Mouse (Mus musculus) embryonic facial prominence, embryonic 15.5 days (tissue): ENCODE results near the gene Iqcf6. TPM values are rescaled to one million over a fixed set of nuclear protein-coding genes. Genes with fewer than 3 reads are reported as not detected.
"Not testable (repeated sequence)": the region's sequence is repeated elsewhere in the genome, so short reads cannot be mapped to it uniquely, and the experiment has no call there.

ENCODE experiments used
- ATAC-seq: fragments of 200-750 bp; cut with Nextera tagmentation; 2 replicates; pipeline ENCODE4 v1.8.0; 2017; ENCODE audit warnings: low read depth, moderate TSS enrichment; ENCODE audit not compliant: insufficient number of reproducible peaks, low FRiP score, low TSS enrichment
- H3K27ac ChIP-seq: fragments of 300-500 bp; sonication (generic); replicated peaks from 2 replicates; pipeline ENCODE4 v1.5.1; 2015; ENCODE audit warnings: mild to moderate bottlenecking, inconsistent platforms
- H3K27me3 ChIP-seq: fragments of 300-500 bp; sonication (generic); 2 replicates; pipeline ENCODE4 v1.6.1; 2015; ENCODE audit warnings: inconsistent platforms
- H3K36me3 ChIP-seq: fragments of 300-500 bp; sonication (generic); 2 replicates; pipeline ENCODE4 v1.6.1; 2015; ENCODE audit warnings: mild to moderate bottlenecking, inconsistent platforms
- H3K4me1 ChIP-seq: fragments of 300-500 bp; sonication (generic); 2 replicates; pipeline ENCODE4 v1.6.1; 2015; ENCODE audit warnings: inconsistent platforms
- H3K4me2 ChIP-seq: fragments of 300-500 bp; sonication (generic); replicated peaks from 2 replicates; pipeline ENCODE4 v1.6.1; 2015; ENCODE audit warnings: mild to moderate bottlenecking, inconsistent platforms
- H3K4me3 ChIP-seq: fragments of 300-500 bp; sonication (generic); replicated peaks from 2 replicates; pipeline ENCODE4 v1.5.1; 2015; ENCODE audit warnings: mild to moderate bottlenecking, inconsistent platforms
- H3K9ac ChIP-seq: fragments of 300-500 bp; sonication (generic); 2 replicates; pipeline ENCODE4 v1.6.1; 2015; ENCODE audit warnings: inconsistent platforms
- H3K9me3 ChIP-seq: fragments of 300-500 bp; sonication (generic); replicated peaks from 2 replicates; pipeline ENCODE4 v1.6.1; 2016; ENCODE audit warnings: inconsistent platforms
- WGBS: fragments of 180-500 bp; shearing (Covaris S2); methylation state at CpG from one replicate; pipeline ENCODE4 v1.1.7; 2015; 5-methylcytosine and 5-hydroxymethylcytosine counted together
- polyA plus RNA-seq: library from polyadenylated mRNA; unstranded; fragments of >200 nt; fragmentation: Nextera tagmentation; extraction: Ambion mirVana; gene quantifications from 2 replicates; pipeline ENCODE4 v1.2.1, GENCODE M21; 2015

Iqcf6 gene
- polyA plus RNA-seq, 1 experiment from 2014 or later: not detected

GRCm38 (mm10) chr9:106617496-106617895 is 8.9 kb upstream of the Iqcf6 start:
- no peaks in the 10 kb centered on the region for H3K9me3 ChIP-seq
- H3K4me3 ChIP-seq: no peak overlapping the region
- no peak for ATAC-seq
- no peaks in the 10 kb centered on the region for H3K4me1 ChIP-seq
- no peak overlapping the region for H3K4me2 ChIP-seq
- 86% methylated on average over 3 of the region's 3 CpGs for WGBS
- H3K27ac ChIP-seq: no peak overlapping the region
- no peak overlapping the region for H3K9ac ChIP-seq
- H3K27me3 ChIP-seq: no peaks in the 10 kb centered on the region
- H3K36me3 ChIP-seq: no peaks in the 10 kb centered on the region

DNA sequence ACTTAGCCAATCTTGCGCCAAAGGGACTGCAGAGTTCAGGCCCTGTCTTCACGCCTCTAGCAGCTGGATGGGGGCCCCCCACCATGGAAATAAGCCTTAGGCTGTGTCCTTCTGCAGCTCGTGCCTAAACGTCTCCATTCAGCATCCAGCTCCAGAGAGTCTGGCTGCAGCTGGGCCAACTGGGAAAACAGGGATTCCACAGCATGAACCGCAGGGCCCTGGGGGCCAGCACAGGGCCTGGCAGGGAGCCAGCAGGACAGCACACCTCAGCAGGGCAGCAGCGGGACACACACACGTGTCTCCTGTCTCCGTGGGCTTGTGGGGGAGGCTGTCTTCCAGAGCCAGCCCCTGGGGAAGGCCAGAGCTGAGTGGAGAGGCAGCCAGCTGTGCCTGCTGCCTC is 1.4 kb downstream of the Iqcf6 start:
- ATAC-seq: peak; percentile 32; the same call in 1 of the 2 replicates
- not testable (repeated sequence) for H3K27ac ChIP-seq, H3K4me2 ChIP-seq, H3K36me3 ChIP-seq, H3K9me3 ChIP-seq, H3K9ac ChIP-seq, H3K4me3 ChIP-seq, H3K4me1 ChIP-seq, H3K27me3 ChIP-seq
- 12% methylated on average over 8 of the region's 8 CpGs for WGBS

- Histone ChIP-seq H3K4me1 (no peaks in the 10 kb centered on the region), H3K4me2 (no peak overlapping the region), H3K27me3 (no peaks in the 10 kb centered on the region), H3K9ac (no peak overlapping the region), H3K36me3 (no peaks in the 10 kb centered on the region), H3K27ac (no peak overlapping the region), H3K4me3 (no peak overlapping the region), H3K9me3 (no peaks in the 10 kb centered on the region)
- ATAC-seq: no peak
- 59% methylated on average over 5 of the region's 5 CpGs for WGBS
These were observed 5.8 kb downstream of the Iqcf6 start for GRCm38 (mm10) chr9:106632185-106632584.

DNA sequence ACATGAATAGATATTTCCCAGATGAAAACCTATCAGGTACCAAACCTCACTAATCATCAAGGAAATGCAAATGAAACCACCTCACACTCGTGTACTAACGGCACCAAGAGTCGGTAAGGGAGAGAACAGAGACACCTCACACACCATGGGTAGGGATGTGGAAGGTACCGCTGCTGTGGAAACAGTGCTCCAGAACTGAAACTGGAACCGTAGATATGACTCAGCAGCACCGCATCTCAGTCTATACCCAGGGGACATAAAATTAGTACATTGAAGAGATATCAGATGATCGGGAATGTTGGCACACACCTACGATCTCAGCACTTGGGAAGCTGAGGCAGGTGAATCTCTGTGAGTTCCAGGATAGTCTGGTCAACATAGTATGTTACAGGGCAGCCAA is 11.8 kb downstream of the Iqcf6 start:
- no peak overlapping the region for H3K4me2 ChIP-seq
- ATAC-seq: no peak
- H3K27me3 ChIP-seq: no peaks in the 10 kb centered on the region
- H3K9ac ChIP-seq: no peak overlapping the region
- no peaks in the 10 kb centered on the region for H3K4me1 ChIP-seq
- no peak overlapping the region for H3K27ac ChIP-seq
- H3K9me3 ChIP-seq: no peaks in the 10 kb centered on the region
- WGBS: 90% methylated on average over 8 of the region's 8 CpGs
- no peak overlapping the region for H3K4me3 ChIP-seq
- H3K36me3 ChIP-seq: no peaks in the 10 kb centered on the region

DNA sequence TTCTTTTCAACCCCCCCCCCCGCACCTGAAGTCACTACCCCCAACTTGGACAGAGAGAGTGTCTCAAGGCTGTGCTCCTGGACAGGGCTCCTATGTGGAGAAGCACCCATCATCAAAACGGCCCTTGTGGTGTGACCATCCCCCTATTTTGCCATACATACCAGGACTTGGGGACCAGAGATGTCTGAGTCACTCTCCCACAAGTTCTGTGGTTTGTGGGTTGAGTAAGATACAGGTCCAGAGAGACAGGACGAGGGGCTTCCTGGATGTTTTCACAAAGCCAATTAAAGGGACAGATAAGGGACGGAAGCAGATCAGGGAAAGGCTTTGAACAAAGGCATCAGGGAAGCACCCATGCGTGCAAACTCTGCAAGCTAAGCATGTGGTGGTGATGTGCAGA is 15.0 kb downstream of the Iqcf6 start:
- no peaks in the 10 kb centered on the region; the same call in 1 of the 2 replicates for H3K27me3 ChIP-seq
- H3K4me3 ChIP-seq: no peak overlapping the region
- H3K27ac ChIP-seq: no peak overlapping the region
- H3K9me3 ChIP-seq: no peaks in the 10 kb centered on the region
- no peak overlapping the region for H3K9ac ChIP-seq
- H3K4me1 ChIP-seq: no peaks in the 10 kb centered on the region
- H3K36me3 ChIP-seq: no peaks in the 10 kb centered on the region
- 66% methylated on average over 5 of the region's 5 CpGs for whole genome bisulfite sequencing
- ATAC-seq: no peak
- no peak overlapping the region for H3K4me2 ChIP-seq

- Histone ChIP-seq H3K36me3 (no peaks in the 10 kb centered on the region), H3K9me3 (no peaks in the 10 kb centered on the region), H3K4me3 (no peak overlapping the region), H3K9ac (no peak overlapping the region), H3K4me1 (no peaks in the 10 kb centered on the region), H3K4me2 (no peak overlapping the region), H3K27ac (no peak overlapping the region), H3K27me3 (no peaks in the 10 kb centered on the region; the same call in 1 of the 2 replicates)
- whole genome bisulfite sequencing: 33% methylated on average over 7 of the region's 7 CpGs
- no peak for ATAC-seq
These were observed 16.7 kb downstream of the Iqcf6 start for GRCm38 (mm10) chr9:106643128-106643527.

DNA sequence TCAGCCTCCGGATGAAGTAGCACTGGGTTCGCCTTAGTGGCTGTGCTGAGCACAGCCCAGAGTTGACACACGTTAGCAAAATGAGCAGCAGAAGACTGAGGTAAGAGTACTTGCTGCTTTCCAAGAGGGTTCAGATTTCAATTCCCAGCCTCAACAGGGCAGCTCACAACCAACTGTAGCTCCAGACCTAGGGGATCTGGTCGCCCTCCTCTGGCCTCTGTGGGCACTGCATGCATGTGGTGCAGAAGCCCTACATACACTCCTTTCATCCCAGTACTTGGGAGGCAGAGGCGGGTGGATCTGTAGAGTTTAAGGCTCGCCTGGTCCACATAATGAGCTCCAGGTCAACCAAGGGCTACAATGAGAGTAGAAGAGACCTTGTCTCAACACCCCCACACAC is 17.4 kb downstream of the Iqcf6 start:
- ATAC-seq: no peak
- Histone ChIP-seq H3K27me3 (no peaks in the 10 kb centered on the region; the same call in 1 of the 2 replicates), H3K9ac (no peak overlapping the region), H3K4me1 (no peaks in the 10 kb centered on the region), H3K9me3 (no peaks in the 10 kb centered on the region), H3K27ac (no peak overlapping the region), H3K4me2 (no peak overlapping the region), H3K36me3 (no peaks in the 10 kb centered on the region), H3K4me3 (no peak overlapping the region)
- WGBS: 65% methylated on average over 6 of the region's 6 CpGs

- Histone ChIP-seq H3K27me3 (no peaks in the 10 kb centered on the region; the same call in 1 of the 2 replicates), H3K4me1 (no peaks in the 10 kb centered on the region), H3K9me3 (no peaks in the 10 kb centered on the region), H3K4me3 (no peak overlapping the region), H3K9ac (no peak overlapping the region), H3K27ac (no peak overlapping the region), H3K36me3 (no peaks in the 10 kb centered on the region), H3K4me2 (no peak overlapping the region)
- no peak for ATAC-seq
- WGBS: 78% methylated on average over 9 of the region's 9 CpGs
These were observed 19.4 kb downstream of the Iqcf6 start for GRCm38 (mm10) chr9:106645684-106646271.

DNA sequence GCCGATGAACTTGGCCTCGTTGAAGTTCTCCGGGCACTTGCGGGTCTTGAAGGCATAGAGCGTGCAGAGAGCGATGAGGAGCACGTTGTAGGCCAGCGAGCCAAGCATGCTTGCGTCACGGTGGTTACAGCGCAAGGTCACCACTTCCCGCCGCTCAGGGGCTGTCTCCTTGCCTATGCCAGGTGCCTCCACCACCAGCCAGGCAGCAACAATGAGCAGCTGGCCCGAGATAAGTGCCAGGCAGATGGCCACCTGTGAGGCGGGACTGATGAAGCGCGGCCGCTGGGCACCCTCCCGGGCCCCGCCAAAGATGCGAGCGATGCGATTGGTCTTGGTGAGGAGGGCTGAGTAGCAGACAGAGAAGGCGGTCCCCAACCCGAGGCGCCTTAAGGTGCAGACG is 20.8 kb downstream of the Iqcf6 start:
- no peak for ATAC-seq
- H3K4me2 ChIP-seq: no peak overlapping the region
- H3K36me3 ChIP-seq: no peaks in the 10 kb centered on the region
- 76% methylated on average over 27 of the region's 27 CpGs for WGBS
- H3K9ac ChIP-seq: no peak overlapping the region
- H3K27me3 ChIP-seq: no peaks in the 10 kb centered on the region; the same call in 1 of the 2 replicates
- no peak overlapping the region for H3K4me3 ChIP-seq
- H3K27ac ChIP-seq: no peak overlapping the region
- H3K9me3 ChIP-seq: no peaks in the 10 kb centered on the region
- H3K4me1 ChIP-seq: no peaks in the 10 kb centered on the region

GRCm38 (mm10) chr9:106652720-106653119 is 26.3 kb downstream of the Iqcf6 start:
- WGBS: 74% methylated on average over 1 of the region's 1 CpGs
- no peak overlapping the region for H3K27ac ChIP-seq
- H3K27me3 ChIP-seq: peaks cover 24% of the 10 kb centered on the region
- no peaks in the 10 kb centered on the region for H3K9me3 ChIP-seq
- no peak overlapping the region for H3K4me2 ChIP-seq
- H3K9ac ChIP-seq: no peak overlapping the region
- H3K36me3 ChIP-seq: 0 out of 2 replicates have a peak, but pooled peaks cover under 1% of the 10 kb centered on the region
- ATAC-seq: no peak
- H3K4me1 ChIP-seq: peaks cover 7% of the 10 kb centered on the region
- no peak overlapping the region for H3K4me3 ChIP-seq

DNA sequence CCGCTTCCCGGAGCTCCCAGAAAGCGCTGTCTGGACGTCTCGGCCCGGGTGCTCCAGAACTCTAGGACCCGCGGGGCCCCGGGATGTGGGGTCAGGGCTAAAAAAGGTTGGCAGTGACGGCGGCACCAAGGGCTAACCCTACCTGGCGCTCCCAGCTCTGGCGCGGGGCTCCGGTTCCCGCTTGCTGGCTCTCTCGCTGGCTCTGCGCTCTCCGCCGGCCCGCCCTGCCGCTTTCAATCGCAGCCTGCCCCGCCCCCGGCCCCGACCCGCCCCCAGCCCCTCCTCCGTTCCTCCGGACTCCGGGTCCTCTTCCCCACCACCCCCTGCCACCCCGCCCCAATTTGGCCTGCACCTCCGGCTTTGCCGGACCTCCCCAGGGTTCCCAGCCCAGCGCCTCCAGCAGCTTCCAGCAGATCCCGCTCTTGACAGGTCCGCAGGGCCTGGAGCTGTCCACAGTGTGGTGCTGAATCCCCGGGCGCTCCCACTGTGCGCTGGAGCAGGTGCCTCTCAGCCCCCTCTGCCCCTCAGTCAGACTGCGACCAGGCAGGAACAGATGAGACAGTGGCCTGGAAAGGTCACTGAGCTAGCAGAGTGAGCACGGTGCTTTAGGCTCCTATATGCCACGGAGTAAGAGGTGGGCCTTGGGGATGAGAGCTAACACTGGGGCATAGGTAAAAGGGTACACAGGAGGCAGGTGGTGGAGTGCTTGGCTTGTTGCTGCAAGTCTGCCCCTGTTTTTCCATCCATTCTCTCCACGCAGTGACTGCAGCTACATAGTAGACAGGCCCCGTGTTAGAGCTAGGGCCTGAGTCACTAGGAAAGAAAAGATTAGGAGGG is 29.7 kb downstream of the Iqcf6 start, which contains the start of gene Grm2:
Grm2 (minus strand) TSS at position 199 of the 837 bp plus-strand sequence.
- H3K9ac ChIP-seq: 0 out of 2 replicates have a peak within 1 kb of the TSS, but pooled peaks have one; percentile 12
- H3K27me3 ChIP-seq: peaks cover 24% of the 10 kb centered on the region
- H3K36me3 ChIP-seq: peaks cover 34% of the 10 kb centered on the region
- no peaks in the 10 kb centered on the region for H3K9me3 ChIP-seq
- WGBS: 1% methylated on average over 38 of the region's 44 CpGs
- peaks cover 7% of the 10 kb centered on the region for H3K4me1 ChIP-seq
- no peak within 1 kb of the TSS for H3K27ac ChIP-seq
- 0 out of 2 replicates have a peak, but pooled peaks have one; percentile 31 for ATAC-seq
- H3K4me3 ChIP-seq: peak within 1 kb of the TSS; percentile 36
- peak within 1 kb of the TSS; percentile 76 for H3K4me2 ChIP-seq
